Mouse (Mus musculus) kidney, adult 9 months (tissue): ENCODE measurements at regions not wholly inside any gene's neighbourhood (a gene's known extent, or its start where the extent isn't known, plus 50 kb on each side); places are given as distances from the start of the nearest gene placed in this dataset.

Source experiments
- DNase-seq: peaks from one replicate; pipeline ENCODE4 v3.0.0; 2022

DNA sequence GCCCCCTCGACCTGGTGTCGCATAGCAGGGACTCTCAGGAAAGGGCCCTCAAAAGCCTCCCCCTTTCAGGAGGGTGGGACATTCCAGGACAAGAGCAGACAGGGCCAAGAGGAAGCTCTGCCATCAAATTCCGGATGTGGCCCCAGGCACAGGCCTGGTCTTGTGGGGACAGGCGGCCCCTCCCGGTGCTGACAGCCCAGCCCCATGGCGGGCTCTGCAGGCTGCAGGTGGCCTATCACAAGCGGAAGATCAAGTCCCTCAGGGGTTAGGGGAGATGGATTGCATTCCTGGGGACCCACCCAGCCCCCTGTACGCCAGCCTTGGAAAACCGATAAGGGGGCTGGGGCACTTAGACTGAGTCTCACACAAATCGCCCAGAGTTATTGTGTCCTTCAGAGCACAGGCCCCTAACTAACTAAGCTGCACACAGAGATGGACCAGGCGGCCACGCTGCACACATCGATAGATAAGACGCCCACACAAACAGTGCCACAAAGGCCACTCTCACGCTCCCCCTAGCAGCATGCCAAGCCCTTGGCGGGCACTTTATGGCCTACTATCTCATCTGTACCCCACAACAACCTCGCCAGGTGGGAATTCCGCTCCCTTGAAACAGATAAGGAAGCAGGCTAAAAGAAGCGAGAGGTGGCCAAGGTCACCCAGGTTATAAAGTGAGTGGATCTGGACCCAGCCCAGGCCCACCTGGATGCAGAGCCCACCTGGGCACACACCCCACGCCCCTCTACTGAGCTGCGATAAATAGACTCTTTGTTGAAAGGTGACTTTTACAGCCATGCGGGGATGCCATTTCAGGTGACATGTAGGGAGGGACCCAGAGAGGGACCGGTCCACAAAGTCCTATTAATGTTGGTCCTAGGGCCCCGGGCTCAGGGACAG, 55.5 kb downstream of the Gm5294 start:
- DNase-seq = peak; percentile 16

- no peak for DNase-seq
Measured at GRCm38 (mm10) chr5:138881649-138882226, 61.9 kb downstream of the Gm5294 start.

DNA sequence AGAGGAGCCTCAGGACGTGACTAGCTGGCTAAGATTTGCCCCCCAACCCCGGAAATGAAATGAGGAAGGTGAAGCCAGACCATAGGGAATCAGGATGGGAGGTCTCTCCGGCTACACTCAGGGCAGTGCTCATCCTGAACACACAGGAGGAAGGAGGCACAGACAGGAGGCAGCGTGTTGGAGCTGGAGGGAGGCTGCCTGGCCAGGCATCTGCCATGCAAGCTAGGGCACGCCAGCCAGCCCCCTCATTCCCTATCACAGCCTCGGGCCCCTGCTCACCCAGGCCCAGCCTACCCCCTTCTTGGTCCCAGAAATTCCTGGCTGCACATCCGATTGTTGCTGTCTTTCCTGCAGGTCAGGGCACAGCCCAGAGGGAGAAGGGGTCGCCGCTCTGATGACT, 63.7 kb downstream of the Gm5294 start:
- DNase-seq = no peak

- peak; percentile 32 for DNase-seq
Measured at GRCm38 (mm10) chr5:138885905-138886304, 66.0 kb downstream of the Gm5294 start.

GRCm38 (mm10) chr5:138888749-138889148, 68.9 kb downstream of the Gm5294 start:
- peak; percentile 54 for DNase-seq

GRCm38 (mm10) chr5:138889760-138890159, 69.9 kb downstream of the Gm5294 start:
- no peak for DNase-seq

DNA sequence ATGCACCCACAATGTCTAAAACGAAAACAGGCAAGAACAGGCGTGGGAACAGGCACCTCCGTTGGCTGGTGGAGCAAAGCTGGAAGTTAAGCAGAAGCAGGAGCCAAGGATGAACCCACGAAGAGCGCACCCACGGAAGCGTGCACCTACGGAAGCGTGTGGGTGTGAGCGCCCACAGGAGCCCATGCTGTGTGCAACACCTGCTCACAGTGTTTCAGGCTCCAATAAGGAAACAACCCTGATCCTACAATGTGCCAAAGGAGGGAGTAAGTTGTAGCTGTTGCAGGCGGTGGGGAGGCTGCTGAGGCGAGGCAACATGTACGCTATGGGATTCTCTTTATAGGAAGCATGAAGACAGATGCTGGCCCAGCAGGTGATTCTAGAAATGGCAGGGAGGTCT, 74.6 kb downstream of the Gm5294 start:
- no peak for DNase-seq

GRCm38 (mm10) chr5:138897255-138897654, 77.4 kb downstream of the Gm5294 start:
- no peak for DNase-seq

GRCm38 (mm10) chr5:138898440-138898839, 78.6 kb downstream of the Gm5294 start:
- no peak for DNase-seq

- no peak for DNase-seq
Measured at GRCm38 (mm10) chr5:138900952-138901599, 81.2 kb downstream of the Gm5294 start.

DNA sequence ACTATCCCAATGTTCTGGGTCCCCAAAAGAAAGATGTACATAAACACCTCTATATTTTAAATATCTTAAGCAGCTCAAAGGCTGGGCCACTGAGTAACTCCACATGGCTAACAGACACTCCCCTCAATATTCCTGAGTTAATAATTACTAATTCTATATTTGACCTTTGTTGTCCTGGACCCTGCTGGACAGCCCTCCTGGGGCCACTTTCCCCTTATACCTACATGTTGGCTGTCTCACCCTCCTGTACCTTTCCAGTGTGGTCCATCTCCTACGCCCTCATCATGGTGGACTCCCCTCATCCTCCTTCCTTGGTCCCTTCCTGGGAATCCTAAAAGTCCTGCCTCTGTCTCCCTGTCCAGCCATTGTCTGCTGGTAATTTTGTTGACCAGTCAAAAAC, 82.4 kb downstream of the Gm5294 start:
- DNase-seq = no peak

- no peak for DNase-seq
Measured at GRCm38 (mm10) chr5:138911769-138912710, 85.1 kb downstream of the Pdgfa start.

DNA sequence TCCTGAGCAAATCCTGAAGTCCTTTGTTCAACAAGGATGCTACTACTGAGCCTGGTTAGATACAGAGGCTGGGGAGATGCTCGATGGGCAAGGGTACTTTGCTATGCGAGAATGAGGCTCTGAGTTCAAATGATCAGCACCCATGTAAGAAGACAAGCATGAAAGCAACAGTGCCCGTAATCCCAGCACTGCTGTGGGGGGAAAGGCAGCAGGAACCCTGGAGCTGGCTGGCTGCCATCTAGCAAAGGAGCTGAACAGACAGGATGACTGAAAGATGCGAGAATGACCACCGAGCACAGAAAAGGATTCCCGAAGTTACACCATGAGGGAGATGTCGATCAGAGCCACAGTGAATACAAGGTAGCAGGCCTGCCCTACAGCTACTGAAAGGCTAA, 84.5 kb downstream of the Pdgfa start:
- no peak for DNase-seq

DNA sequence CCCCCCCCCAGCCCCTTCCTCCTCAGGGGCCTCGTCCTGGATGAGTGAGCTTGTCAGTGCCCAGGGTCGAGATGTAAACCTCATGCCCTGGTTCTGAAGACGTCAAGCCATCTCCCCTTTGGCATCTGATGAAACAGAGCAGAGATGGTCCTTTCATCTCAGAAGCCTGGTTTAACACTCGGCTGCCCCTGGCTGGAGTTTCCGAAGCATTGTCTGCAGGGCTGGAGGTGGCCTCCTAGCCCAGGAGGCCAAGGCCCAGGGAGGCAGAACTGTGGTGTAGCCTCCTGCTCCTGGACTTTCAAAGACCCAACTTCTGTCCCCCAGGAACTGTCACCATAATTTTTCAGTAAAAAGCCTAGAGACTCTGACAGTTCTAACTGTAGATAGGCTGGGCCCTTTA, 82.1 kb downstream of the Pdgfa start:
- peak; percentile 16 for DNase-seq

- no peak for DNase-seq
Measured at GRCm38 (mm10) chr5:138915496-138915895, 81.7 kb downstream of the Pdgfa start.

GRCm38 (mm10) chr5:138920156-138920845, 76.9 kb downstream of the Pdgfa start:
- peak; percentile 93 for DNase-seq

DNA sequence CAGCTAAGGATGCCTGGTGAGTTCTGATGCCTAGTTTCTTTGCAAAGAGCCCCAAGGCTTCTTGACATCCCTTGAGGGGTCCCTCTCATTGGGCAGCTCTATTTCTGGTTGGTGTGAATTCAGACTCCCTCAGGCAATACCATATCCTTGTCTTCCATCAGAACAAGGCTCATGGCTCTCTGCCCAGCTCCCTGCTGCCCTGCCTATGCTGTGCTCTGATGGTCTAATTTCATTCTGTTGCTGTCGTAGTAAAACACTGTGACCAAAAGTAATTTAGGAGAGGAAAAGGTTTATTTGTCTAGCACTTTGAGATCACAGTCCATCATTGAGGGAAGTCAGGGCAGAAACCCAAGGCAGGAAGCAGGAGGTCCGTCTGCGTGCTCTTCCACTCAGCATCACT, 75.1 kb downstream of the Pdgfa start:
- peak; percentile 28 for DNase-seq
